Mouse (Mus musculus): ENCODE measurements around the gene Ly6g5c. TPM values are rescaled to one million over a fixed set of nuclear protein-coding genes. Genes with fewer than 3 reads are reported as not detected.

The Ly6g5c gene
- polyA plus RNA-seq, 1 experiment from 2014 or later, result not detected

DNA sequence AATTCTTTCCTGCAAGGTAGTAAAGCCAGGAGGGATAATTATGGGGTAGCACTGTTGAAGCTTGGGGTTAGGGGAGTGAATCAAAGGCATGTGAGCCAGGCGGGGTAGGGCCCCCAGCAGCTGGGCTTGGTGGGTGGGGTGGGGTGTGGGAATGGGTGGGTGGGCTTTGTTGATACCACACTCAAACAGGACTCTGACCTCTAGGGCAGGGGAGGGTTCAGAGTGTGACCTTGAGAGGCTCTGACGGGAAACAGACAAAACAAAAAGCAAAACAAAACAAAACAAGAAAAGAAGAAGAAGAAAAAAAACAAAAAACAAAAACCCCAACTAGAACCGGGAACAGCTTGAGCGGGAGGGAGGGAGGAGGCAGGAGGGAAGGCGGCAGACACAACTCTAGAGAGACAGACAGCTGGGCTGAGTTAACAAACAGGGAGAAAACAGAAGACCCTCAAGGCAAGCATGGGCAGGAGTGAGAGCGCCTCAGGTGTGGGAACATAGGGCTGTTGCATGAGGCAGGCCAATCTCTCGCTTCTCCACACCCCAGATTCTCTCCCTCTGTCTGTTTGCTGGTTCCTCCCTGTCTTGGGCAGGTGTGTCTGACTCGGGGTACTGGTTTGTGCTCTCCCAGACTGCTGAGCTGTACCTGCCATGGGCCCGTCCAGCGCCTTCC lies 31.4 kb upstream of the Ly6g5c start, which contains the start of gene Ly6g6e:
TSS of gene Ly6g6e (plus strand) at position 396 of the 670 bp plus-strand sequence.
- H3K4me1 ChIP-seq (ENCODE audit: control insufficient read depth, insufficient read depth, low read length), result peaks cover 9% of the 10 kb centered on the region
- WGBS, result 15% methylated on average over 10 of the region's 10 CpGs
- DNase-seq (ENCODE audit: low spot score) (peak; percentile 43), ATAC-seq (replicated peaks; ENCODE audit: insufficient number of reproducible peaks, low FRiP score, low TSS enrichment, low read depth) (no peak)
- H3K27me3 ChIP-seq (ENCODE audit: control insufficient read depth, insufficient read depth, low read length), result no peaks in the 10 kb centered on the region
- no peaks in the 10 kb centered on the region for H3K36me3 ChIP-seq (replicated peaks; ENCODE audit: control insufficient read depth, insufficient read depth, low read depth, low read length)
- no peak within 1 kb of the TSS for H3K4me3 ChIP-seq (ENCODE audit: low read depth, low read length)
- no peak within 1 kb of the TSS for H3K27ac ChIP-seq (replicated peaks; ENCODE audit: low read depth, low read length)
- H3K9me3 ChIP-seq (replicated peaks; ENCODE audit: control insufficient read depth, low read length), result no peaks in the 10 kb centered on the region
- H3K9ac ChIP-seq (replicated peaks; ENCODE audit: low read length), result peak within 1 kb of the TSS; percentile 26
- peak within 1 kb of the TSS; percentile 7; the same call in 1 of the 2 replicates for H3K4me2 ChIP-seq (ENCODE audit: low read depth, low read length)

DNA sequence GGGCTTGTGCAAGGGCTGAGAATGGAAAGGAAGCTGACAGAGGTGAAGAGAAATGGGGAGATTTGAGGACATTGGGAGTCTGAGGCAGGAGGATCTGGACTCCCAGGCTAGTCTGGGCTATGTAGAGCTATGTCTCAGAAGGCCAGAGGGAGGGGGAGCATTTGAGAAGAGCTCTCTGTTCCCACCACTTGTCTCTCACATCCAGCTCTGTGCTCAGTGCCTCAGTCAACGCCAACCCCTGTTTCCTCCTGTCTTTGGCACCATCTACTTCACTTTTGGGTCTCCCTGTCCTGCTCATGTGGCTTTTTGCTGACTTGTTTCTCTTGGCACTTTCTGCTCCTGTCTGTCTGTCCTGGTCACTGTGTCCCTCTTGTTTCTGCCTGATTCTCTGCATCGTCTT lies 30.8 kb upstream of the Ly6g5c start:
- H3K27ac ChIP-seq (replicated peaks; ENCODE audit: low read depth, low read length), result no peak overlapping the region
- no peaks in the 10 kb centered on the region for H3K9me3 ChIP-seq (replicated peaks; ENCODE audit: control insufficient read depth, low read length)
- DNase-seq (ENCODE audit: low spot score), result no peak
- H3K4me3 ChIP-seq (ENCODE audit: low read depth, low read length), result no peak overlapping the region
- 50% methylated on average over 2 of the region's 2 CpGs for whole genome bisulfite sequencing
- H3K9ac ChIP-seq (replicated peaks; ENCODE audit: low read length), result peak overlapping the region; percentile 6; the same call in 1 of the 2 replicates
- H3K36me3 ChIP-seq (replicated peaks; ENCODE audit: control insufficient read depth, insufficient read depth, low read depth, low read length), result no peaks in the 10 kb centered on the region
- no peaks in the 10 kb centered on the region for H3K27me3 ChIP-seq (ENCODE audit: control insufficient read depth, insufficient read depth, low read length)
- H3K4me1 ChIP-seq (ENCODE audit: control insufficient read depth, insufficient read depth, low read length), result peaks cover 9% of the 10 kb centered on the region
- no peak for ATAC-seq (replicated peaks; ENCODE audit: insufficient number of reproducible peaks, low FRiP score, low TSS enrichment, low read depth)
- H3K4me2 ChIP-seq (ENCODE audit: low read depth, low read length), result no peak overlapping the region

DNA sequence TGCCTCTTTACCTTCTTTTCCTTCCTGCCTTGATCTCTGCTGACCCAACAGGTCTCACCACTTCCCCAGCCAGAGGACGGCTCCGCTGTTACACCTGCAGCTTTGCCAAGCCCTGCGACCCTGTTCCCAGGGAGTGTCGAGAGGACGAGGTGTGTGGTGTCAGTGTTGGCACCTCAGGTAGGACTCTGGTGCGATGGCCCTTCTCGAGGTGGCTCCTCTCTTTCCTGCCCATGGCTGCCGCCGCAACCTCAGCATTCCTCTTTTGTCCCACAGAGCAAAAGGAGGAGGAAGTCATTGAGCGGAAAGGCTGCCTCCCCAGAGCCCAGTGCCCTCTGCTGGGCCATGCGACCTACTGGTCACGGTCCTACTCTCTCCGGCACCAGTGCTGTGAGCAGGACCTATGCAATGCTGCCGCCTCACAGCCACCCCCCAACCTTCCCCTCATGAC lies 30.3 kb upstream of the Ly6g5c start, which contains the start of gene Ly6g6d:
TSS of gene Ly6g6d (minus strand) at position 280 of the 448 bp plus-strand sequence.
- DNase-seq (ENCODE audit: low spot score) (no peak), ATAC-seq (replicated peaks; ENCODE audit: insufficient number of reproducible peaks, low FRiP score, low TSS enrichment, low read depth) (peak; percentile 58; the same call in 1 of the 2 replicates)
- H3K9ac ChIP-seq (replicated peaks; ENCODE audit: low read length), result peak within 1 kb of the TSS; percentile 26
- peaks cover 9% of the 10 kb centered on the region for H3K4me1 ChIP-seq (ENCODE audit: control insufficient read depth, insufficient read depth, low read length)
- no peaks in the 10 kb centered on the region for H3K9me3 ChIP-seq (replicated peaks; ENCODE audit: control insufficient read depth, low read length)
- H3K27ac ChIP-seq (replicated peaks; ENCODE audit: low read depth, low read length), result no peak within 1 kb of the TSS
- H3K4me3 ChIP-seq (ENCODE audit: low read depth, low read length), result no peak within 1 kb of the TSS
- H3K4me2 ChIP-seq (ENCODE audit: low read depth, low read length), result peak within 1 kb of the TSS; percentile 7; the same call in 1 of the 2 replicates
- no peaks in the 10 kb centered on the region for H3K27me3 ChIP-seq (ENCODE audit: control insufficient read depth, insufficient read depth, low read length)
- 8% methylated on average over 14 of the region's 14 CpGs for WGBS
- no peaks in the 10 kb centered on the region for H3K36me3 ChIP-seq (replicated peaks; ENCODE audit: control insufficient read depth, insufficient read depth, low read depth, low read length)

DNA sequence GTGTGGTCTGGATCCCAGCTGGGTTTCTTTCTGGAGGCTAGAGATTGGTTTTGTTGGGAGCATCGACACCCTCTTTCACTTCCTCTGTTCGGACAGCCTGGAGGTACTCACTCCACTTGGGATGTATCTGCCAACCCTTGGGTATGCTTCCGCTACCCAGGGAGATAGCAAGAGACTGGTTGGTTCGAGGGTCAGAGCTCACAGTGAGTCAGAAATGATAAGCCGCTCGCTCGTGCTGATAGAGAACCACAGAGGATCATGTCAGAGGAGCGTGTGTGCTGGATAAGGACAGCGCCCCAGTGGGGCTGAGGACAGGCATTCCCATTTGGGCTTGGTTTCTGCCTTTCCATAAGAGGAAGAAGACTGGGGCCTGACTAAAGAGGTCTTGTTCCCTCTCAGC lies 28.3 kb upstream of the Ly6g5c start:
- Histone ChIP-seq H3K27me3 (ENCODE audit: control insufficient read depth, insufficient read depth, low read length) (no peaks in the 10 kb centered on the region), H3K9ac (replicated peaks; ENCODE audit: low read length) (no peak overlapping the region), H3K4me2 (ENCODE audit: low read depth, low read length) (no peak overlapping the region), H3K4me1 (ENCODE audit: control insufficient read depth, insufficient read depth, low read length) (peaks cover 9% of the 10 kb centered on the region), H3K27ac (replicated peaks; ENCODE audit: low read depth, low read length) (no peak overlapping the region), H3K4me3 (ENCODE audit: low read depth, low read length) (no peak overlapping the region), H3K36me3 (replicated peaks; ENCODE audit: control insufficient read depth, insufficient read depth, low read depth, low read length) (no peaks in the 10 kb centered on the region), H3K9me3 (replicated peaks; ENCODE audit: control insufficient read depth, low read length) (no peaks in the 10 kb centered on the region)
- 64% methylated on average over 9 of the region's 9 CpGs for WGBS
- ATAC-seq (replicated peaks; ENCODE audit: insufficient number of reproducible peaks, low FRiP score, low TSS enrichment, low read depth) (no peak), DNase-seq (ENCODE audit: low spot score) (no peak)

DNA sequence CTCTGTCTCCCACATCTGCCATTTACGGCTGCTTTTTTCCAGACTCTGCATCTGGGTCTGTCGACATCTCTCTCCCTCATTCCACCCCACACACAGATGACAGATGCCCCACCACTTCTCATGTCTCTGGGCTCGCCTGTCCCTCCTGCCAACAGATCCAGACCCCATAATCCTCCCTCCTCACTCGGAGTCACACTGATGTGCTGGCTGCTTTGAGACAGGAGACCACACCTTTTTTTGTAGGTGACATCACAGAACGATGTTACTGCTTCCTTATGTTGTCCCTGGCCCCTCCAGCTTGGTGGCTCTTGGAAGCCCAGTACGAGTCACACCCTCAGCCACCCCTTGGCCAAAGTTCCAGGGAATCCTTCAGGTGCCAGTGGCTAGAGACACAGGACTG lies 27.8 kb upstream of the Ly6g5c start:
- WGBS, result 67% methylated on average over 6 of the region's 6 CpGs
- no peak overlapping the region for H3K4me2 ChIP-seq (ENCODE audit: low read depth, low read length)
- DNase-seq (ENCODE audit: low spot score) (no peak), ATAC-seq (replicated peaks; ENCODE audit: insufficient number of reproducible peaks, low FRiP score, low TSS enrichment, low read depth) (no peak)
- no peaks in the 10 kb centered on the region for H3K36me3 ChIP-seq (replicated peaks; ENCODE audit: control insufficient read depth, insufficient read depth, low read depth, low read length)
- no peak overlapping the region for H3K4me3 ChIP-seq (ENCODE audit: low read depth, low read length)
- H3K27ac ChIP-seq (replicated peaks; ENCODE audit: low read depth, low read length), result no peak overlapping the region
- H3K27me3 ChIP-seq (ENCODE audit: control insufficient read depth, insufficient read depth, low read length), result no peaks in the 10 kb centered on the region
- no peaks in the 10 kb centered on the region for H3K9me3 ChIP-seq (replicated peaks; ENCODE audit: control insufficient read depth, low read length)
- no peak overlapping the region for H3K9ac ChIP-seq (replicated peaks; ENCODE audit: low read length)
- H3K4me1 ChIP-seq (ENCODE audit: control insufficient read depth, insufficient read depth, low read length), result peaks cover 9% of the 10 kb centered on the region

DNA sequence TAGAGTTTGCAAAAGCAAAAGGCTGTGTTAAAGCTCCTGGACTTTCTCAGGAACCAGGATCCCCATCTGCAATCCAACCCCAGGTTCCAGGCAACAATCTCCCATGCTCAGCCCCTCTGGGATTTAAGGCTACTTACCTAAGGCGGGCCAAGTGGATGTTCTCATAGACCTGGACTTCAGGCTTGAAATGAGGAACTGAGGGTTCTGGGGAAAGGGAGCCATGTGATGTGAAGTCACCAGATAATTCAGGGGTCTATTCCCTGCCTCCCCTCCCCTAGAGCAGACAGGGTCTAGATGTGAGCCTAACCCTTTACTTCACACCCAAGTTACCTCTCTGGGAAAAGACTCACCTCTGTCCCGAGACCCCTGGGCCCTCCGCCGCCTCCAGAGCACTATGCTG lies 27.4 kb upstream of the Ly6g5c start:
- H3K27ac ChIP-seq (replicated peaks; ENCODE audit: low read depth, low read length), result no peak overlapping the region
- WGBS, result 66% methylated on average over 4 of the region's 4 CpGs
- no peaks in the 10 kb centered on the region for H3K36me3 ChIP-seq (replicated peaks; ENCODE audit: control insufficient read depth, insufficient read depth, low read depth, low read length)
- no peak overlapping the region for H3K4me2 ChIP-seq (ENCODE audit: low read depth, low read length)
- H3K27me3 ChIP-seq (ENCODE audit: control insufficient read depth, insufficient read depth, low read length), result no peaks in the 10 kb centered on the region
- H3K4me3 ChIP-seq (ENCODE audit: low read depth, low read length), result no peak overlapping the region
- DNase-seq (ENCODE audit: low spot score) (no peak), ATAC-seq (replicated peaks; ENCODE audit: insufficient number of reproducible peaks, low FRiP score, low TSS enrichment, low read depth) (no peak)
- H3K4me1 ChIP-seq (ENCODE audit: control insufficient read depth, insufficient read depth, low read length), result peaks cover 9% of the 10 kb centered on the region
- no peak overlapping the region for H3K9ac ChIP-seq (replicated peaks; ENCODE audit: low read length)
- no peaks in the 10 kb centered on the region for H3K9me3 ChIP-seq (replicated peaks; ENCODE audit: control insufficient read depth, low read length)

DNA sequence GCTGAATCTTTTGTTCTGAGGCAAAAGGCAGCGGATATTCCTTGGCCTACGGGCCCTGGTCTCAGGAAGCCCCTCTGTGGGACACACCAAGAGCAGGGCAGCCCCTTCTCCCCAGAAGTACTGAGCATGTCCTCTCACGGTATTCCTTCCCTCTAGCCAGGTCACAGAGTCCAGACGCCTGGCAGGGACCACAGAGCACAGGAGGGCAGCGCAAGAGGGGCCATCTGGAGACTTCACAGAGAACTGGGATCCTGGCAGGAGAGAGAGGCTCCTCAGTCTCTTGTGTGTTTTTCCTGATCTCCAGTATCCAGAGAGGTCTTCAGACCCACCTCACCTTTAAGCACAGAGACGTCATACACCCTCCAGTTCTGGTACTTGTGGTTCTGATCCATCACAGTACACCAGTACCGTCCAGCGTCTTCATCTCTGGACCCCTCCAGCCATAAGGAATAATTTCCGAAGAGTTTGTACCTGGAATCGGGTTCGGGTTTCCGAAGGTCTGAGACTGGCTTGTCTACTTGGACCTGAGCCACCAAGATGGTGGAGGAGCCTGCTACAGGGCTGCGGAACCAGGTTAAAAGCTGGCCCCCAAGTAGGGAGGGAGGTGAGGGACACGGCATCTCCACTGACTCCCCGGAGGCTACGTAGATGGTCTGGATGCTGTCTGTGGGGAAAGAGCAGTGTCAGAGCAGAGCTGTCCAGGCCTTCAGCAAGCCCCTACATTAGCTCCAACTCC lies 25.1 kb upstream of the Ly6g5c start:
- ATAC-seq (replicated peaks; ENCODE audit: insufficient number of reproducible peaks, low FRiP score, low TSS enrichment, low read depth) (no peak), DNase-seq (ENCODE audit: low spot score) (no peak)
- Histone ChIP-seq H3K27me3 (ENCODE audit: control insufficient read depth, insufficient read depth, low read length) (no peaks in the 10 kb centered on the region), H3K4me2 (ENCODE audit: low read depth, low read length) (no peak overlapping the region), H3K4me3 (ENCODE audit: low read depth, low read length) (no peak overlapping the region), H3K9me3 (replicated peaks; ENCODE audit: control insufficient read depth, low read length) (no peaks in the 10 kb centered on the region), H3K27ac (replicated peaks; ENCODE audit: low read depth, low read length) (no peak overlapping the region), H3K9ac (replicated peaks; ENCODE audit: low read length) (no peak overlapping the region), H3K4me1 (ENCODE audit: control insufficient read depth, insufficient read depth, low read length) (peaks cover 1% of the 10 kb centered on the region; the same call in 1 of the 2 replicates), H3K36me3 (replicated peaks; ENCODE audit: control insufficient read depth, insufficient read depth, low read depth, low read length) (no peaks in the 10 kb centered on the region)
- 84% methylated on average over 16 of the region's 16 CpGs for WGBS

DNA sequence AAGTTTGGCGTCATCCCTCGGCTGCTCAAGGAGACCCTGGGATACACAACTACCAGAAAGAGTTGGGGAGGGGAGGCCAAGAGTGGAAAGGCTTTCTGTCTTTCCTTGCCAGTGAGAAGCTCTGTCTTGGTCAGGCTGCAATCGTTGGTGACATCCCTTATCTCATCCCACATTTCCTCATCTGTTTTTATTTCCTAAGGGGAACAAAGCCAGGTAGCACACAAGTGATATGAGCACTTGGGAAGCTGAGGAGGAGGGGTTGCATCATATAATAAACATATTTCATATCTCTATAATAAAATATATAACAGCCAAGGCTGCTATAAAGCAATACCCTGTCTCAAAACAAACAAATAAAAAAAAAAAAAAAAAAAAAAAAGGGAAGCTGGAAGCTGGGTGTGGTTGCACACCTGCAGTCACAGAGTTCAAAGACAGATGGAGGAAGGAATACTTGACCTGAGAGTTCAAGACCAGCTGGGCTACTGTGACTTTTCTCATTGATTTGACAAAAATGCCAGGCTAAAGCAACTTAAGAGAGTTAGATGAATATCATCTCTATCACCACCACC lies 24.1 kb upstream of the Ly6g5c start:
- ATAC-seq (replicated peaks; ENCODE audit: insufficient number of reproducible peaks, low FRiP score, low TSS enrichment, low read depth) (no peak), DNase-seq (ENCODE audit: low spot score) (no peak)
- Histone ChIP-seq H3K27ac (replicated peaks; ENCODE audit: low read depth, low read length) (no peak overlapping the region), H3K4me3 (ENCODE audit: low read depth, low read length) (no peak overlapping the region), H3K9ac (replicated peaks; ENCODE audit: low read length) (no peak overlapping the region), H3K9me3 (replicated peaks; ENCODE audit: control insufficient read depth, low read length) (no peaks in the 10 kb centered on the region), H3K27me3 (ENCODE audit: control insufficient read depth, insufficient read depth, low read length) (no peaks in the 10 kb centered on the region), H3K36me3 (replicated peaks; ENCODE audit: control insufficient read depth, insufficient read depth, low read depth, low read length) (no peaks in the 10 kb centered on the region), H3K4me1 (ENCODE audit: control insufficient read depth, insufficient read depth, low read length) (no peaks in the 10 kb centered on the region), H3K4me2 (ENCODE audit: low read depth, low read length) (no peak overlapping the region)
- 72% methylated on average over 3 of the region's 3 CpGs for WGBS
